Mouse (Mus musculus): ENCODE measurements around the gene Gm15319.
"Not testable (repeated sequence)": the region's sequence is repeated elsewhere in the genome, so short reads cannot be mapped to it uniquely, and the experiment has no call there.

Gene Gm15319

DNA sequence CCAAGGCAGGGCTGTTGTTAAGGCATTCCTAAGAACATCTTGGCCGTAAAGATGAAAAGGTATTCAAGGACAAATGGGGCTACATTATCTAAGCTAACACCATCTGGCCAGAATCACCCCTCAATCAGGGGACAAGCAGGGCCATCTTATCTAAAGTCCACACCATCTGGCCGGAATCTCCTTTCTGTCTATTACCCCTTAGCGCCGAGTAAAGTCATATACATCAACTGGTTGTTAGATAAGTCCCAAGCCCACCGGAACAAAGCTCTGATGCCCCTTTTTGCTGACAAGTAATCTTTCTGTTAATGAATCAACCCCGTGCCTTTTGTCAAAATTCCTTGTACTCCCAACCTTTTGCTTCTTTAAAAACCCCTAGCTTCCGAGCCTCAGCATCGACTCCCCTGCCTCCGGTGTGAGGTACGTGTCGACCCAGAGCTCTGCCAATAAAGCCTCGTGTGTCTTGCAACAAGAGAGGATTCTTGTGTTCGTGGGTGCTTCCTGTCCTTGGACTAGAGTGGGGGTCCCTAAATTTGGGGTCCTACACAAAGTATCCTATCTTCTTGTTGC, 65.0 kb downstream of the Gm15319 start:
- not testable (repeated sequence) for DNase-seq (ENCODE audit: low spot score)

DNA sequence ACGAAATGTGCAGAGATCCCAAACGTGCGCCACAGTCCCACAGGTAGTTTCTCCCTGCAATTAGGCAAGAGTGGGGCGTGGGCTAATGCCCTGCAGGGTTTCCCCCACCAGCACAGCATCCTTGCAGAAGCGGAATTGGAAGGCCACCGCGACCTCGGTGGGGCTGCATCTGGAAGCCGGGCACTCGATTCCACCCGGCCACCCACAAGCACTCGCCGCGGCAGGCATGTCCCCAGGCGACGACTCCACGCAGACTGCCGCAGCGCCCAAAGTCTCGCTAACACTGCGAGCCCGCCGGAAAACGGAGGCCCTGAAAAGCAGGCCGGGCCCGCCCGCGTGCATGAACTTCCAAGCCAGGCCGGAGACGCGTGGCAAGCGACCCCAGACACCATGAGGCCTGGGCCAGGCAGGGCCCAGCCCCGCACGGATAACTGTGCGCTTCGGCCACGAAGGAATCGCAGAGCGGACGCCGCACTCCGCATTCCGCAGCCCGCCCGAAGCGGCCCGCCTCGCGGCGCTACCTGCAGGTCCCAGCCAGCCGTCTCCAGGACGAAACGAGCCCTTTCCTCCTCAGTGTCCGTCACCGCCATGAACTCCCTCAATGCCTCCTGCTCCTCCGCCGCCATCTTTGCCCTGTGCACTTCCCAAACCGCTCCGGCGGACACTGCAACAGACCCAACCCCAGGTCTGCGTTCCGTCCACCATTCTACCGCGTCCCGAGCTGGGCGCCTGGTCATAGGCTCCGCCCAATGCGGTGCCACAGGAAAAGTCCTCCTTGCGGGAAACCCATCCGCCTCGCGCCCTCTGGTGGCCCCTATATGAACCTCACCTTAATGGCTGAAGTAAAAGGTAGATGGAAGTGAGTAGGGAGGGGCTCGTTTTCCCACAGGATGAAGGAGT, 66.0 kb downstream of the Gm15319 start:
- peak; percentile 77 for DNase-seq (ENCODE audit: low spot score)

DNA sequence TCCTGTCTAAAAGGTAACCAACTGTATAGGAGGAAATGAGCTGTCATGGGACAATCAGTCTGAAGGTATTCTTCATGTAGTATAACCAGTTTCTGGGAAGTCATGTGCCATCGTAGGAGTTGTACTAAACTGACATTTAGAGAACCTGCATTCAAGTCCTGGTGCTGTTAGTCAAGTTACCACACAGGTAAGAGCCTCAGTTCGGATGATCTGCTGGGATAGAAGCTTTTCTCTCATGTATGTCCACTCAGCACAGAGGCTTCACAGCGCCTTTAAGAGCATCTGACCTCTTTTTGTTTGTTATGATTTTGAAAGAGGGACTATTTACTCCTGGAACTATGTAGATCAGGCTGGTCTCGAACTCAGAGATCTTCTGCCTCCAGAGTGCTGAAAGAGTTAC, 67.1 kb downstream of the Gm15319 start:
- DNase-seq (ENCODE audit: low spot score), result not testable (repeated sequence)

GRCm38 (mm10) chr8:20294826-20295225, 68.2 kb downstream of the Gm15319 start:
- DNase-seq (ENCODE audit: low spot score), result not testable (repeated sequence)

- not testable (repeated sequence) for DNase-seq (ENCODE audit: low spot score)
These were observed 69.0 kb downstream of the Gm15319 start for GRCm38 (mm10) chr8:20293966-20294365.

DNA sequence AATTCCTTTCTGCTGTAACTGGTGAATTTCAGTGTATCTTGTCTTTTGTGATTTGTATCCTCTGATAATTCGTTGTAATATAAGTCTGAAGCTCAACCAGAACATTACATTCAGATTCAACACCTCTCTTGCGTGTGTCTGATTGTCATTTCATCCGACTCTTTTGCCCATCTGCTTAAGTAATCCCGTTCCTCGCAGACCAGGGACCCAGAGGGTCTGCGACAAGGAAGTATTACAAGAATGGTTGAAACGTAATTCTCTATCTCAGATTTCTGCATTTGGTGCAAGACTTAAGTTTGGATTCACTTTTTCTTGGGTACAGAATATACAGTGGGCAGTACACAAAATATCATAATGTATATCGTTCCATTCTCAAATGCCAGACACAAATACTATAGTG, 73.0 kb downstream of the Gm15319 start:
- not testable (repeated sequence) for DNase-seq (ENCODE audit: low spot score)

GRCm38 (mm10) chr8:20288878-20289277, 74.1 kb downstream of the Gm15319 start:
- not testable (repeated sequence) for DNase-seq (ENCODE audit: low spot score)

DNA sequence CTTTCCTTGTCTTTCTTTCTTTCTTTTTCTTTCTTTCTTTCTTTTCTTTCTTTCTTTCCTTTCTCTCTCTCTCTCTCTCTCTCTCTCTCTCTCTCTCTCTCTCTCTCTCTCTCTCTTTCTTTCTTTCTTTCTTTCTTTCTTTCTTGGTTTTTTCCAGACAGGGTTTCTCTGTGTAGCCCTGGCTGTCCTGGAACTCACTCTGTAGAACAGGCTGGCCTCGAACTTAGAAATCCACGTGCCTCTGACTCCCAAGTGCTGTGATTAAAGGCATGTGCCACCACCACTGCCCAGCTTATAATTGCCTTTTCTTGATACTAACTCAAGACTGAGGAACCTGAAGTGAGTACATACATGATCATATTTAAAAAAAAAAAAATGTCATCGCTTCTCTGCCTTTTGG, 75.3 kb downstream of the Gm15319 start:
- DNase-seq (ENCODE audit: low spot score), result not testable (repeated sequence)
